Mouse (Mus musculus) testis, postnatal 14 days (tissue): ENCODE data around the gene Apobec4.
A peak's percentile ranks its signal among the peaks of the same experiment; 100 is the strongest.

Source experiments
- DNase-seq: peaks from one replicate; pipeline ENCODE4 v3.0.0; 2021; ENCODE audit warnings: low spot score

Apobec4 gene

DNA sequence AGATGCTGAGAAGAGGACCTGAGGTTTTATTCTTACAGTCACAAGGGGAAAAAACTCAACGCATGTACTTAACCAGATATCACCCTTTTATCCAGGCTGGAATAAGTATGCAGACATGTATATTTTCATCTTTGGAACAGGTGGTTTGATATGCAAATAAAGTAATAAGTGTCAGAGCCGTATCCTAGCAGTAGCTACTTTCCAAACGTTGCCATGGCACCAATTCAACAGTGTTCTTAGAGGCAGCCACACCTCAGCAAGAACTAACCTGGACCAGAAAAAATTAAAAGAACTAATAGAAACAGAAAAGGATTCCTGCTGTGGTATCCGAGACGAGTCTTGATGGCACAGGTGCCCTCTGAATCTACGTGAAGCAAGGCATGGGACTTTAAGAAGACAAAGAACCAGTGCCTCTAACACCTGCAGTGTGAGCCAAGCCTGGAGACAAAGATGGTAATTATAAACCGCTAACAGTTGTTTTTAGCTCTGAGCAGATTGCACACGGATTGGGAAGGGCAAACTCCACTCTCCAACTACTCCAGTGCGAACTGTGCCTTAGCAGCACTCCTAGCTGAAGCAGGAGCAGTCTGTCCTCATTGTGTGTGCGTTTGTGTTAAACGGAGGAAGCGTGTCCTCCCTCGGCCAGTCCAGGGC is at the start of gene Apobec4:
TSS of gene Apobec4 (plus strand) at position 240 of the 654 bp plus-strand sequence.
- no peak for DNase-seq

DNA sequence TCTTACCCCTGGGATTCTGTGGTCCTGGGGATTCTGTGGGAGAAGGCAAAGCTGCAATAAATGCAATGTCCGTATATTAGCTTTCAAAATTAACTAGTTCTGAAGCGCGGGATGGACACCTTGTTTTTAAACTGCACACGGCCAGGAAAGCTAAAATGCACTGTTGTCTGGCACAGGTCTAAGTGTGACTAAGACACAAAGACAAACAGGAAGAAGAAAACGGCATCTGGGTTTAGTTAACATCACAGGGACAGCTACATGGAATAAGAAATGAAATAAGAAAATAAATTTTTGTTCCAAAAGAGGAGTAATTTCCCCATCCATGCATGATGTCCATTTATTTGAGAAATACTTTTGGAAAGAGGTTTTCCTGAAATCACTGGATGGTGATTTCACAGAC is 49.3 kb upstream of the Apobec4 start:
- DNase-seq, result no peak

DNA sequence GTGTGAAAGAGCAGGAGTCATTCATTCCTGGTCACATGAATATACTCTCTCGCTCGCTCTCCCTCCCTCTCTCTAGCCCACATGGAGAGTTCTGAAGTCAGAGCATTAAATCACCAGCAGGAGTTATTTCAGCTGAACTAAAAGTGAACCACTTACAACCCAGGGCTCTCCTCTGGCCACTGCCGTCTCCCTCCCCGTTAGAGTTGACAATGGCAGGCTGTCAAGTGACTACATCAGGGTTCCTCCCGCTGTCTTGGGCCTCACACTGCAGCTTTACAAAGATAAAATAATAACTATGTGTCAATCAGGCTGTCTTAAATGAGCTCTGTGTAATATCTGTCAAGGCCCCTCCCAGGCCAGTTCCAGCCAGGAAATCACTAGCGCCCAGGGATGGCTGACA is 47.4 kb upstream of the Apobec4 start:
- peak; percentile 65 for DNase-seq

DNA sequence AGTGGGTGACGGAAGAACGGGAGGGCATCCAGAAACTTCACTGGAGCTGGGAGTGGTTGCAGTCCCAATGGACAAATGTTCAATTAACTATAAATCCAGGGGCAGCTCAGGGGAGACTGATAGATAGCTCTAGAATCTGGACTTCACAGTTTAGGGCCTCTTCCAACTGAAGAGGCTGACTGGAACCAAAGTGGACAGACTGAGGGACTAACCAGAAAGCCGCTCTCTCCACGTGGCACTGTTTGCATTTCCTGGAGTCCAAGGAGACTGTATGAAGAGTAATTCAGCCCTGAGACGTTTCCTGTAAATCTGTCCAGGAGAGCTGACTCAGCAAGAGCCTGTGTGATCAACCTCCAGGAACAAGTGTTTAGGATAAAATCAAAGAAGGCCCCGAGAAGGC is 46.4 kb upstream of the Apobec4 start:
- no peak for DNase-seq

DNA sequence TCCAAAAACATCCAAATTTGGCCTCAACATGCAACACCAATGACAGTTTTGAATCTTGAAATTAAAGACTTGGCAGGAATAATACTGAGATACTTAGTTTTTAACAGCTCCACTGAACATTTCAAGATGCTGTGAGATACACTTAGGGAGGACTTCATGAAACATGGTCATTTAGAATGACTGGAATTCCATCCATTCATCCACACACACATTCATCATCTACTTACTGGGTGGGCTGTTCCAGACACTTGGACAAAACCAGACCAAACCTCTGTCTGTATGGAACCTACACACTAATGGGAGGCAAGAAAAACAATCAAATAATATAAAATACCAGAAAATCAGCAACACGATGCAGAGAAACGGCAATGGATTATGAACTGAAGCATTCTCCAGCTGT is 42.8 kb upstream of the Apobec4 start:
- DNase-seq, result no peak

DNA sequence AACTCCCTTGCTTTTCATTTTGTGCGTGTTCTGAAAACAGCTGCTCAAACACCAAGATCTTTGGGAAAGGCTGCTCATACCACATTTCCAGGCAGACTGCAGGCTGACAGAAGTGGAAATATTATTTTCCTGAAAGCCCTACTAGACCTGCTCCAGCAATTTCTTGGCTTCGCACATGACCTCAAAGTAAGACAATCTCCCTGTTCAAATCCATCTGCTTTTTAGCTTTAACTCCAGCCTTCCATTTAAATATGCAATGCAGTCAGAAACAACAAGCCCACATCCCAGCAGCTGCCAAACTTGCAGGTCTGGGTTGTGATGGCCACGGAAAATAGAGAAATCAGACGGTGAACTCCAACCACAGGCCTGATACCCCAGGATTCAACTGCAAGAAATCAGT is 39.3 kb upstream of the Apobec4 start:
- DNase-seq, result no peak

DNA sequence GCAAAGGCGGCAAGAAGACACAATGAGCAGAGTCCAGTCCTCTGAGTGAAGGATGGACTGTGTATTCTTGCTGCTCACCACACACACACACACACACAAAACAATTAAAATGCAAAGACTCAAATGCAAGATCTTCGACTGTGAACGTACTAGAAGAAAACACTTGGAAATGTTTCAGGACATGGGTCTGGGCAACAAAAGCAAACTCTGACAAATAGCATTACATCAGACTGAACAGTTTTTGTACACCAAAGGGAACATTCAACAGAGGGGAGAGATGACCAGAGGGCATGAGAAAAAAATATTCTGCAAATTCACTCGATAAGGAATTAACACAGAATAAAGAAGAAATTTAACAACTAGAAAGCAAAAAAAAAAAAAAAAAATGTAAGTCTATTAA is 36.4 kb upstream of the Apobec4 start:
- DNase-seq, result no peak

DNA sequence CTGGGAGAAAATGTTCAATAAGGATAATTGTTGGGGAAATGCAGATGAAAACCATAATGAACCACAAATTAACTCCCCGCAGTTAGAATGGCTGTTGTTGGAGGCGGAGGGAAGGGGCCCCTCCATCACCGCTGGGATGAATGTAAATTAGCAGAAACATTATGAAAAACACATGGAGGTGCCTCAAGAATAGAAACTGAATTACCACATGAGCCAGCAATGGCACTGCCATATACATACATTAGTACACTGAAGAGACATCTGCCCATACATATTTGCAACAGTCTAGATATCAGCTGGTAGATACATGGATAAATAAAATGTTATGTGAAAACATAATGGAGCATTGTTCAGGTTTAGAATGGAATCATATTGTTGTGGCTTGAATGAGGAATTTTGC is 35.9 kb upstream of the Apobec4 start:
- DNase-seq, result no peak

DNA sequence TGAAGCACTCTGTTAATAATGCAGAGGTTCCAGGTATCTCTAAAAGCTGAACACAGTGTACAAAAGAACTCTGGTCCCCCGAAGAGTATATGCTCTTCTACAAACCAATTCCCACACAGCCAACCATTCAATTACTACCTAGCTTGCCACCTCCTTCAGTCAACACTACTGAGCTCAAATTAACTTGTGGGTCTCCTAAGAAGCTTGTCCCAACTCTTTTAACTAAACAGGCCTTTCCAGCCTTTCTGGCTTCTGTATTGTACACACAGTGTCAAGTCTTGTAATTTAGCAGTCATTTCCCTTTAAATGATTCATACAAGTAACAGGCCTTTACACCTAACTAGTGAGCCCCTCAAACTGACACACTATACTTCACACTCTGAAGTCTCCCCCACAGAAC is 33.0 kb upstream of the Apobec4 start:
- DNase-seq, result no peak

DNA sequence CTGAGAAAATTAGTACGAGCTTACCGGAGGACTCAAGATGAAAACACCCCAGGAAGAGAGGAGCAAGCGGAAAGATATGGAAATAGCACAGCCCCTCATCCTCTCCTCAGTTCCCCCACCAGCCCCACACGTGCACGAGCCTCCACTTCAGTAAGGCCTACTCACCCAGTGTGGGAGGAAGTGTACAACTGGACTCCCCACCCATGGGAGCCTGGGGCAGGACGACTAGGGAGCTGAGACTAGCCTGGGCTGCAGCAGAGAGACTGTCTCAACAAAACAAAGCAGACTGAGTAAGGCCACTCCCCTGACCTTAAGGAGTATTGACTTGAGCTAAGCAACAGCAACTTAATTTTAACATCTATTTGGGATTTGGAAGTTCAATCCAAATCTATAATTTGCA is 32.2 kb upstream of the Apobec4 start:
- DNase-seq, result no peak

DNA sequence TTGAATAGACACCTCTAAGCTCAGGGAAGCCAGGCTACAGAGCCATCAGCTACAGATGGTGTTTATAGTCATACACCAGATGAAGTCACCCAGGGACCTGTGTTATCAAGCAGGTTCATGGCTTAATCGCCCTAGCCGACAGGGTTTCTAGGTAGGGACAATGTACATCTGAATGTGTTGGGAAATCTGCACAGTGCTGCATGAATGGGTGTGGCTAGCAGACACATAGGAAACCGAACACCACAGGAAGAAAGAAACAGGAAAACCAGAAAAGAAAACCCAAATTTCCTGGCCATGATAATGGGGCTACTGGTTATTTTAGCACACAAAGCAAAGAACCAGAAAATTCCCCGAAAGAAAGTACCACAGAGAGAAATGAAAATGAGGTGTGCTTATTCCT is 29.4 kb upstream of the Apobec4 start:
- no peak for DNase-seq

DNA sequence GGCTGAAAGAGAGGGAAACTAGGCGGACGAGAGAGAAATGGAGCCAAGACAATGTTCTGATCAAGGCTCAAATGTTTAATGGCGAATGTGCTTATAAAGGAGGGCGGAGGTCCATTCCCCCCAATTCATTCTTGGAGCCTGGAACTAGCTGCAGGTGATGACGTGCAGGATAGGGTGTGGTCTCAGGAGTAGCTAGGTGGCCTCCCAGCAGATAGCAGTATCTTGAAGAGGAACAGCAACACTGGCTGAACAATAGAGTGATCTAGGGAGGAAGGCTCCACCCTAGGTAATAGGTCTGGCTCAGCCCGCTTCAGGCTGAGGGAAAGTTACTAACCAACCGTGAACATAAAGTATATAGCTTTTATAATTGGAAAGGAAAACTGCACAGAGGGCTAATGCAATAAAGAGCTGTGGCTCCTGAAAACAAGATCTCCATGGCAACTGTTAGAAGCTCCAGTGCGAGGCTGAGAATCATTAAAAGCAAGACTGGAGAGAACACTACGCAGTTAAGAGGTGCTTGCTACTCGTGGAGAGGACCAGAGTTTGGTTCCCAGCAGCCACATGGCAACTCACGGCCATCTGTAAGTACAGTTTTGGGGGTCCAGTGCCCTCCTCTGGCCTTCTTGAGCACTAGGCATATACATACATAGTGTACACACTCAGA is 28.7 kb upstream of the Apobec4 start:
- no peak for DNase-seq

DNA sequence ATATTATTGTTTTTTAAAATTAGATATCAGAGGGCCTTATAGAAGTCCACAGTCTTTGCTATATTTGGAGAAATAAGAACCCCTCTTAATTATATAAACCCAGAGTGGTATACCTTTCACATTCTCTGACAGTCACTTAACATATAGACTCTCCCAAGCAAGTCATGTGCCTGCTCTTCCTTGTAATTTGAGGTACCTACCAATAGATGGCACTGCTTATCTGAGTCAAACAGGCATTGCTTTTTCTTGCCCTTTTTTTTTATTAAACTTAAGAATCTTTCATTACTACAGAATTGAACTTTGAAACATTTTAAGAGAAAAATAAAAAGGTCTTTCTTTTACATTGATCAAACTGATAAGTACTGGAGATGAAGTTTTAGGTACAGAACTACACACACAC is 26.1 kb upstream of the Apobec4 start:
- DNase-seq, result no peak

DNA sequence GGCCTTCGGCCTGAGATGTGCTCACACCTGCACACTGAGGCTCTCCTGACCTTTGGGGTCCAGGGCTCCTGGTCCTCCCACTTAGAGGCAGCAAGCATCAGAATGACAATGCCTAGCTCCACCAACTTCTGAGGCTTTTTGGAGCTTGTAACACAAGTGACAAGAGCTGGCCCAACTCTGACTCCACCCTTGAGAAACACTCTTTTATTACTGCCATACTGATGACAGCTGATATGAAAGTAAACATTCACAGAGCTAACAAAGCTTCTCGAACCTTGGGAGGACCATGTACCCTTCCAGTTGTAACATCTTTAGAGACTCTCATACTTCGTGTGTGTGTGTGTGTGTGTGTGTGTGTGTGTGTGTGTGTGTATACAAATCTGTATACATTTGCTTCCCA is 24.3 kb upstream of the Apobec4 start:
- DNase-seq, result no peak

DNA sequence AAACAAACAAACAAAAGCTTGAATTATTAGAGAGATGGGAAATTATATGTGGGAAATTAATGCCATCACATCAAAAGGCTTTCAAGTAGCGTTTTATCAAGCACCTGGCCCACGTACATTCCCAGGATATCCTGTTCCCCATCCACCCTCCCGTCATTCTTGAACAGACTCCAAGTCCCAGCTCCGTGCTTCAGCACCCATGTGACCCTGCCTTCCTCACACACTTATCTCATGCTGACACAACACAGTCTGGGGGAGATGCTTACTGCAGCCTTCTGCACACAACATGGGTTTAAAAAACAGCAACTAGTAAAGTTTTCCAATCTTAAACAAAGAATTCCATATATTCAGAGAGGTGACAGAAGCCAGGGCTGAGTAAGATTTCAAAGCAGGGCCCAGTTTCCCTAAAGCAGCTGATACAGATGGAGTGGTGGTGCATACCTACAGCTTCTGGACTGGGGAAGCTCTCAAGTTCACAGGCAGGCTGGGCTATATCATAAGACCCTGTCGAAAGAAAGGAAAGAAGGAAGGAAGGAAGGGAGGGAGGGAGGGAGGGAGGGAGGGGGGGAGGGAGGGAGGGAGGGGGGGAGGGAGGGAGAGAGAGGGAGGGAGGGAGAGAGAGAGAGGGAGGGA is 22.6 kb upstream of the Apobec4 start:
- no peak for DNase-seq

DNA sequence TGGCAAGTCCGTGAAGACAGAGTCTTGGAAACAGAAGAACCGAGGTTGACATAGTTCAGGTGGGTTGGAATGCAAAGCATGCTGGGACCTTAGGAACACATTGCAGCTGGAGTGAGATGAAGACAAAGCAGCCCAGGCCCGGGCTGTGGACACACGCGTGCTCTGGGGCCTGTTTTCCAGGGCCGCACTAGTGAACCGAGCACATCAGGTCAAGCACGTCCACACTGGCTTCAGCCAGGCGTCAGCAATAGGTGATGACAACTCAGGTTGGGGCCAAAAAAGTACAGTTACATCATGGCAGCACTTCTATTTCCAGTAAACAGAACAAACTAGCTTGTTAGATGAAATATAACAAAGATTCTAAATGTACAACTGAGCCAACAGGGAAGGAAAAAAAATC is 11.6 kb upstream of the Apobec4 start:
- no peak for DNase-seq

DNA sequence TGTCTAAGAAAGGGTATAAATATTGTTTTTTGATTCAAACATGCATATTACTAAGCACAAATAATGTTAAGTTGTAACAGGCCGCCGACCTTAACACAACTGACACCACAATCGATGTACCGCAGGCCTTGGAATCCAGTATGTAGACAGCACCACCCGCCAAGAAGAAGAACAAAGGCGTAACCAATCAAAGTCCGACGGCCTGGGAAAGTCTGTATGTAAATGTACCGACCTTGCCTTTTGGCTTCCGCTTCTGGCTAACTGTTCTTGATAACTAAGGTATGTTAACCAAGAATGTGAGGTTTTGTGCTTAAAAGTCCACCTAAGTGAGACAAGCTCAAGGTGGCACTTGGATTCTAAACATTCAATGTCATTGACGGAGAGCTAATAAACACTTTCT is 11.0 kb upstream of the Apobec4 start:
- no peak for DNase-seq

DNA sequence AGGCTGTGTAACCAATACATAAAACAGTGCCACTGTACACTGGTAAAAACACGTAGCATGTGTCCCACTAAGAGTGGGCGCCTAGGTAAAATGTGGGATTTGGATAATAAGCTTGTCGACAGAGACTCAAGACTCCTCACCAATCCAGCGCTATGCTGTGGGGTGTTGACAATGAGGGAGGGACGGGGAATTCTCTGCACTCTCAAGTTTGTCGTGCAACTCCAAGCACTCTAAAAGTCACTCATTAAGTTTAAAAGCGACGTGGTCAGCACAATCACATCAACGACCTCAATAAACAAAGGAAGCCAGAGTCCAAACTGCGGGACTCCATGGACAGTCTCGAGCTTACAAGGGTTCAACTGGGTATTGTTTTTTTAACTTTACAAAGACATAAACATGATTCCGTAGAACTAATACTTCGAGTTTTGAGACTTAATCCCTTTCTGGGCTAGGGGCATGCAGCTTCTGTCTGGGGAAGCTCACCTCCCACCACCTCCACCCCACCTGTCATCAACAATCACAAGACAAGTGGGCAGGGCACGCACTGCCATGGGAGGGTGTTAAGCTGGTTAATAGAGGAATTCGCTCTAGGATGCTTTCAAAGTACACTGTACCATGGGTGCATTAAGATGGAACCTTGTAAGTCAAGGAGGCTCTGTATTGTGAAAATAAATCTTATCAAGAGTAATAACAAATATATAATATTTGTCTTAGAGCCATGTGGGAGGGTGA is 7.1 kb upstream of the Apobec4 start:
- DNase-seq, result no peak

DNA sequence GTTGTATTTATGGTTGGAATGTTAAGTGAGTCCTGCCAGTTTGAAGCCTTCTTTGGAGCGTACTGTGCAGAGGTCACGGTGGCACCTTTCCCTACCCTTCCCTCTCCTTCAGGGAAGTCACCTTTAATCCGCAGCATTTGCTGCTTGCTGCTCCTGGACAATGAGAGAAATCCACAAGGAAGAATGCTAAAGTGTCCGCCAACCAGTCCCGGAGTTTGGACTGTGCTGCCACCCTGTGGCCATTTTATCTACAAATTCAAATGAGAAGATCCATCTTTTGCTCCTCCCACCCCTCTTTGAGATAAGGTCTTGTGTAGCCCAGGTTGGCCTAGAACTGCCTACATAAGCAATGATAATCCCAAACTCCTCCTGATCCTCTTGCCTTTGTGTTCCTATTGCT is 3.9 kb upstream of the Apobec4 start:
- peak; percentile 44 for DNase-seq

DNA sequence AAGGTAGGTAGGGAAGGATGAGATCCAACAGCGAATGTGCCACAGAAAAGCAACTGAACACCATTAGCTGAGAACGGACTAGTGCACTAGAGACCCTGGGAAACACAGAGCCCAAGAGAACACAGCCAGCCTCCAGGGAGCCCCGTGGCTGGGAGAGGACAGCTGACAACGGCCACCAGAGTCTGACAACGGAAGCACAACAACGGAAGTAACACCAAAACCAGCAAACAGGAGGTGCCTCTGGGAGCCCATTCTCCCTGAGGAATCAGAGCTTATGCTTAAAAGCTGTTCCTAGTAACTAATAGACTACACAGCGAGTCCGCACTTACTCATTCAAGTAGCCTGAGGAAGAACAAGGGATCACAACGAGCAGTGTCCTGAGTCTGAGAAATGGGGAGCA is 1.1 kb upstream of the Apobec4 start:
- no peak for DNase-seq

DNA sequence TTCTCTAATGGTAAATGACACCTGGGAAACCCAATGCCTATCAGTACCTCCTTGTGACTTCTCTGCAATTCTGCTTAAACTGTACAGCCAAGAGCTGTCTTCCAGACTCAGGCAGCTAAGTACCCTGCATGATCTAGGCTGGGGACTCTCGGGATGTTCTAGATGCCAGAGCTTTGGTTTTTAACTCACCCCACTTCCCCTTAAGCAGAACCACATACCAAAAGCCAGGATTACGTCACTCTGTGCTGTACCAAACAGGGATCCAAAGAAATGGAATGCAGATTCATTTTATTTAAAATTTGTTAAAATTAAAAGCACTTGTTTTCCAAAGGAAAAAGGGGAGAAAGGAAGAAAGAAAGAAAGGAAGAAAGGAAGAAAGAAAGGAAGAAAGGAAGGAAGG is 11.4 kb downstream of the Apobec4 start:
- DNase-seq, result no peak

DNA sequence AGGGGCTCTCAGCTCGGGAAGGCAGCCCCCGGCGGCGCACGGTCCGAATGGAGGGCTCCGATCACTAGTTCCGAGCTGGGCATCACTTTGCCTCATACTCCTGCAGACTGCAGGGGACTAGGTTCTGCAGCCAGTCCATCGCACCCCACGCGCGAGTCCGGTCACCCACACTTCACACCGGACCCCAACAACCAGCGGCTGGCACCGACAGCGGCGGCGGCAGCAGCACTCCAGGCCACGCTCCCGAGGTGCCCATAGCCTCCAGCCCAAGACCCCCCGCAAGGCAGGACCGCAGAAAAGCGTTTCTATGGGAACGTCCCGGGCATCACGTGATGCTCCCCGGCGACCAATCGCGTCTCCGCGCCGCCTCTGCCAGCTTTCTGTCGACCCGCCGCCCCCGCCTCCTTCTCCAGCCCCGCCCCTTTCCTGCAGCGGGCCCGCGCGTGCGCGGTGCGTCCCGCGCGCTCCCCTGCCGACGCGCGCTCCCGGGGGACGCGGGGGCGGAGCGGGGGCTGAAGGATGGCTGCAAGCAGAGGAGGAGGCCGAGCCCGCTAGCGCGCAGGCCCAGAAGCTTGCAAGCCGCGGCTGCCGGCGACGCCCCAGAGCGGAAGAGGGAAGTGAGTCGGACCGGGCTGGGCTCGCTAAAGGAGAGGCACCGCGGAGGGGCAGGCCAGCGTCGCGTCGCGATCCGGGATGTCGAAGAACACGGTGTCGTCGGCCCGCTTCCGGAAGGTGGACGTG is 15.9 kb downstream of the Apobec4 start, which contains the start of the genes Rgl1 and Arpc5:
TSS of gene Rgl1 (minus strand) at position 320 of the 741 bp plus-strand sequence.
TSS of gene Arpc5 (plus strand) at position 511 of the 741 bp plus-strand sequence.
- peak; percentile 96 for DNase-seq
